Mouse (Mus musculus): Measurements from ENCODE around the gene Cldnd2. TPM values are rescaled to one million over a fixed set of nuclear protein-coding genes. Genes with fewer than 3 reads are reported as not detected.

Cldnd2 gene
- total and polyA plus RNA-seq, 2 experiments, result 0.17 TPM; not detected in 1

DNA sequence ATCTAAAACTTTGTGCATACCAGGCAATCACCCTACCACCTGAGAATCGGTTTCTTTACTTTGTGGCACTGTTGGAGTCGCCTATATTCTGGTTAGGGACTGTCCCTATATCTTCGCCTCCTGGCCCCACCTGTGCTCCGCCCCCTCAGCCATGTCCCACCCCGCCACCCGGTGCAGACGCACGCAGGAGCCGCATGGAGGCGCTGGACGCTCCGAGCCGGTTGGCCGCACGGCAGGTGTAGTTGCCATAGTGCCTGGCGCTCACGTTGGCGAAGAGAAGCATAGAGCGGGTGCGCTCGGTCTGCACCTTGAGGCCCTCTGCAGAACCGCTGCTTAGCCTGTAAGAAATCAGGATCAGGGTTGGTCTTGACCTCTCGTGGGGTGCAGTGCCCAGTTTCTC, 35.1 kb downstream of the Cldnd2 start:
- Histone ChIP-seq H3K27me3 (ENCODE audit: control insufficient read depth, insufficient read depth, low read length) (peaks cover 9% of the 10 kb centered on the region; the same call in 1 of the 2 replicates), H3K4me3 (ENCODE audit: insufficient read depth, low read depth, low read length) (no peak overlapping the region), H3K36me3 (ENCODE audit: control insufficient read depth, insufficient read depth, low read length) (no peaks in the 10 kb centered on the region), H3K9ac (ENCODE audit: low read depth, low read length) (no peak overlapping the region), H3K4me1 (ENCODE audit: control insufficient read depth, insufficient read depth, low read length) (no peaks in the 10 kb centered on the region), H3K27ac (replicated peaks; ENCODE audit: insufficient read depth, low read depth, low read length) (no peak overlapping the region), H3K79me2 (ENCODE audit: control insufficient read depth, insufficient read depth, low read length) (no peaks in the 10 kb centered on the region)
- WGBS, result 9% methylated on average over 23 of the region's 23 CpGs
- DNase-seq (ENCODE audit: extremely low read depth, low read depth, low spot score), result no peak
- TF ChIP-seq CTCF (IDR thresholded peaks at IDR 0.05; ENCODE audit: low read depth, low read length) (no peak), POLR2A (IDR thresholded peaks at IDR 0.05; ENCODE audit: extremely low read depth, insufficient read depth, low read length) (no peak)

DNA sequence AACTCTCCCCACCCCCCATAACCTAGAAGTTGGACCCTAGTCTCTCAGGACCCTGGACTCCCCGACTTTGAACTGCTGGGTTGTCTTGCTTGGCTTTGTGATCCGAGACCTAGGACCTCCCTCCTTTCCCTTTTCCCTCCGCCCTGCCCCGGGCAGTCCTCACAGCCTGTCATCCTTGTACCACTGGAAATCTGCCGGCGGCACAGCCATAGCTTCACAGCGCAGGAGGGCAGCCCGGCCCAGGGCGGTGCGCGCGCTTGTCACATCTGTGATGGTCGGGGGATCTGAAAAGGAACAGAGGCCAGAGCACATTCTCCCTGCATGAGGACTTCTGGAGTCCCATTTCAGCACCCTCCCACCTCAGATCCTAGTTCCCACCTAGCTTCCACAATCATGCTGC, 35.8 kb downstream of the Cldnd2 start:
- H3K36me3 ChIP-seq (ENCODE audit: control insufficient read depth, insufficient read depth, low read length), result no peaks in the 10 kb centered on the region
- H3K27ac ChIP-seq (replicated peaks; ENCODE audit: insufficient read depth, low read depth, low read length), result no peak overlapping the region
- no peak overlapping the region for H3K4me3 ChIP-seq (ENCODE audit: insufficient read depth, low read depth, low read length)
- 9% methylated on average over 13 of the region's 13 CpGs for WGBS
- TF ChIP-seq POLR2A (IDR thresholded peaks at IDR 0.05; ENCODE audit: extremely low read depth, insufficient read depth, low read length), result no peak
- no peak for TF ChIP-seq CTCF (IDR thresholded peaks at IDR 0.05; ENCODE audit: low read depth, low read length)
- DNase-seq (ENCODE audit: extremely low read depth, low read depth, low spot score), result no peak
- no peak overlapping the region for H3K9ac ChIP-seq (ENCODE audit: low read depth, low read length)
- no peaks in the 10 kb centered on the region for H3K4me1 ChIP-seq (ENCODE audit: control insufficient read depth, insufficient read depth, low read length)
- H3K79me2 ChIP-seq (ENCODE audit: control insufficient read depth, insufficient read depth, low read length), result no peaks in the 10 kb centered on the region
- H3K27me3 ChIP-seq (ENCODE audit: control insufficient read depth, insufficient read depth, low read length), result peaks cover 9% of the 10 kb centered on the region; the same call in 1 of the 2 replicates

DNA sequence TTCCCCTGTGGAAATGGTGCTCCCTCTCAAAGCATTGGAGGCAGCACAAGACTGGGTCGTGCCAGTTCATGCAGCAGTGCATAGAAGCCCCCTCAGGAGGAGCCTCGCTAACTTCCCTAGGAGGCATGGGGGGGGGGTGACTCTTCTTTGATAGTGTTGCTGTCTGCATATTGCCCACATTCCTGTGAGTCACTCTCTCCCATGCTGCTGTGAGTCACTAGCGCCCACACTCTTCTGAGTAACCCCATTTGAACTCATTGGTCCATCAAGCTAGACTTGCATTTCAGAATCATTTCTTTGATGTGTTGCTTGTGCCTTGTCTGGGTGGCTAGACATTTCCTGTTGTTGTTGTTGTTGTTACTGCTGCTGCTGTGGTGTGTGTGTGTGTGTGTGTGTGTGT, 40.6 kb downstream of the Cldnd2 start:
- no peak overlapping the region for H3K4me3 ChIP-seq (ENCODE audit: insufficient read depth, low read depth, low read length)
- H3K9ac ChIP-seq (ENCODE audit: low read depth, low read length), result no peak overlapping the region
- H3K27ac ChIP-seq (replicated peaks; ENCODE audit: insufficient read depth, low read depth, low read length), result no peak overlapping the region
- DNase-seq (ENCODE audit: extremely low read depth, low read depth, low spot score), result no peak
- no peaks in the 10 kb centered on the region for H3K4me1 ChIP-seq (ENCODE audit: control insufficient read depth, insufficient read depth, low read length)
- WGBS, result 70% methylated on average over 3 of the region's 3 CpGs
- TF ChIP-seq CTCF (IDR thresholded peaks at IDR 0.05; ENCODE audit: low read depth, low read length) (no peak), POLR2A (IDR thresholded peaks at IDR 0.05; ENCODE audit: extremely low read depth, insufficient read depth, low read length) (no peak)
- no peaks in the 10 kb centered on the region for H3K79me2 ChIP-seq (ENCODE audit: control insufficient read depth, insufficient read depth, low read length)
- no peaks in the 10 kb centered on the region for H3K36me3 ChIP-seq (ENCODE audit: control insufficient read depth, insufficient read depth, low read length)
- H3K27me3 ChIP-seq (ENCODE audit: control insufficient read depth, insufficient read depth, low read length), result peaks cover 5% of the 10 kb centered on the region; the same call in 1 of the 2 replicates

DNA sequence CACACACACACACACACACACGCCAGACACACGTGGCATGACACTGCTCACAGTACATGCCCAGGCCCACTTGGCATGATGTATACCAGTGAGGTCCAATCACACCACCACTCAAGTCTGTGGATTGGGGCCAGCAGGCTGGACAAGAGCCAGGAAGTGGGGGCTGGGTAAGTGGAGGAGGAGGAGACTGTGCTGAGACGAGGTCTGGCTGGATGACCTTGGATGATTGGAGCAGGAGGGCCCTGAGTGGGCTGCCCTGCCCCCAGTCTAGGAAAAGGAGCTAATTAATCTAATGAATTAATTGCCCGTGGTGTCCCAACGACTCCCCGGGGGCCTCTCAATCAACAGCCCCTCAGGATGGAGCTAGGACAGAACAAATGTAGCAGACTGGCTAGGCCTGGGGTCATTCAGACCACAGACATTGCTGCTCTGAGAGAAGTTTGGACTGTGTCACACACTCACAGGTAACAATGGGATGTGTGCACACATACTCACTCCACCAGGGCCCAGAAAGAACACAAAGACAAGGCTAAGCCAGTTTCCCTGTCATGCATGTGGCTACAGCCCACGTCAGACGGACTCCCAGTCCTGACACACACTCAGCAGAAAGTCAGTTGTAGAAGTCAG, 41.6 kb downstream of the Cldnd2 start:
- no peaks in the 10 kb centered on the region for H3K27me3 ChIP-seq (ENCODE audit: control insufficient read depth, insufficient read depth, low read length)
- WGBS, result 72% methylated on average over 8 of the region's 8 CpGs

DNA sequence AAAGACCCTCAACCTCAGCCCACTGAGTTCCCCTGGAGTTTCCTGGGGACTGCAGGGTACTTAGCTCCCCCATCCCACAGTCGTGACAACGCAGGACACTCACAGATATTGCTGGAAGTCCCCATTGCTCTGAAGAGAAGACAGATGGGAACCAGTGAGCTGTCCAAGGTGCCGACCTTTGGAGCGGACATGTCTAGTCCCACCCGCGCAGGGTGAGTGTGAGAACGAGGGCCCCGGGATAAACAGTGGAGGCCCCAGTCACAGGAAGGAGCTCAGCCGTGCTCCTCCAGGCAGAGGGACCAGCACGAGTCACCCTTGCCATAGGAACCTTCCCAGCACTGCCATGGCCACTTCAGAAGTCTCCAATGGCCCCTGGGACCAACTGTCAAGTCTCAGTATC, 42.7 kb downstream of the Cldnd2 start:
- WGBS, result 5% methylated on average over 10 of the region's 10 CpGs

More for the DNA sequence above, 41.6 kb downstream of the Cldnd2 start:
- TF ChIP-seq CTCF (IDR thresholded peaks at IDR 0.05; ENCODE audit: low read depth, low read length) (no peak), POLR2A (IDR thresholded peaks at IDR 0.05; ENCODE audit: extremely low read depth, insufficient read depth, low read length) (no peak)
- H3K4me1 ChIP-seq (ENCODE audit: control insufficient read depth, insufficient read depth, low read length), result no peaks in the 10 kb centered on the region
- H3K4me3 ChIP-seq (ENCODE audit: insufficient read depth, low read depth, low read length), result no peak overlapping the region
- H3K36me3 ChIP-seq (ENCODE audit: control insufficient read depth, insufficient read depth, low read length), result no peaks in the 10 kb centered on the region
- no peaks in the 10 kb centered on the region for H3K79me2 ChIP-seq (ENCODE audit: control insufficient read depth, insufficient read depth, low read length)
- H3K27ac ChIP-seq (replicated peaks; ENCODE audit: insufficient read depth, low read depth, low read length), result no peak overlapping the region
- DNase-seq (ENCODE audit: extremely low read depth, low read depth, low spot score), result no peak
- H3K9ac ChIP-seq (ENCODE audit: low read depth, low read length), result no peak overlapping the region

DNA sequence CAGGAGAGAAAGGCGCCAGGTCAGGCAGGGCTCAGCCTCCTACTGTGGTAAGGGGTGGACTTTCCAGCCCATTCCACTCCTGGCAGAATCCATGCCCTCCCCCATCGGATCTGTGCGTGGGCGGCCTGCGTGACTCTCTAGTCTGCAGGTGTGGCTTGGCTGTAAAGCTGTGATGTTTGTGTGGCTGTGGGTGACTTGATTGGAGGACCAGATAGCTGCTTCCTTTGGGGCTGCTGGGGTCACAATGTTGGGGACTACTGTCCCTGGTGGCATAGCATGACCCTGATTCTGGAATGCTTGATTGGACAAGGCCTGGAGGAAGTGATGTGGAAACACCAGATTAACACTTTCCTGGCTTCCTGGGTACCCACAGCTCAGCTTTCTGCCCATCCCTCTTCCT, 48.1 kb downstream of the Cldnd2 start:
- no peak for DNase-seq (ENCODE audit: extremely low read depth, low read depth, low spot score)
- H3K27ac ChIP-seq (replicated peaks; ENCODE audit: insufficient read depth, low read depth, low read length), result no peak overlapping the region
- no peaks in the 10 kb centered on the region for H3K4me1 ChIP-seq (ENCODE audit: control insufficient read depth, insufficient read depth, low read length)
- H3K79me2 ChIP-seq (ENCODE audit: control insufficient read depth, insufficient read depth, low read length), result no peaks in the 10 kb centered on the region
- 30% methylated on average over 5 of the region's 5 CpGs for WGBS
- H3K9ac ChIP-seq (ENCODE audit: low read depth, low read length), result no peak overlapping the region
- H3K4me3 ChIP-seq (ENCODE audit: insufficient read depth, low read depth, low read length), result no peak overlapping the region
- no peak for TF ChIP-seq POLR2A (IDR thresholded peaks at IDR 0.05; ENCODE audit: extremely low read depth, insufficient read depth, low read length)
- TF ChIP-seq CTCF (IDR thresholded peaks at IDR 0.05; ENCODE audit: low read depth, low read length), result no peak
- H3K27me3 ChIP-seq (ENCODE audit: control insufficient read depth, insufficient read depth, low read length), result peaks cover 9% of the 10 kb centered on the region; the same call in 1 of the 2 replicates
- H3K36me3 ChIP-seq (ENCODE audit: control insufficient read depth, insufficient read depth, low read length), result no peaks in the 10 kb centered on the region

More for the DNA sequence above, 42.7 kb downstream of the Cldnd2 start:
- Histone ChIP-seq H3K79me2 (ENCODE audit: control insufficient read depth, insufficient read depth, low read length) (no peaks in the 10 kb centered on the region), H3K27ac (replicated peaks; ENCODE audit: insufficient read depth, low read depth, low read length) (no peak overlapping the region), H3K4me3 (ENCODE audit: insufficient read depth, low read depth, low read length) (no peak overlapping the region), H3K9ac (ENCODE audit: low read depth, low read length) (no peak overlapping the region), H3K27me3 (ENCODE audit: control insufficient read depth, insufficient read depth, low read length) (no peaks in the 10 kb centered on the region), H3K36me3 (ENCODE audit: control insufficient read depth, insufficient read depth, low read length) (no peaks in the 10 kb centered on the region), H3K4me1 (ENCODE audit: control insufficient read depth, insufficient read depth, low read length) (no peaks in the 10 kb centered on the region)
- DNase-seq (ENCODE audit: extremely low read depth, low read depth, low spot score), result no peak
- TF ChIP-seq CTCF (IDR thresholded peaks at IDR 0.05; ENCODE audit: low read depth, low read length) (no peak), POLR2A (IDR thresholded peaks at IDR 0.05; ENCODE audit: extremely low read depth, insufficient read depth, low read length) (no peak)

Measured in liver, adult 2 months (tissue).